Mouse (Mus musculus) spleen, embryonic (tissue): Measurements from ENCODE around the gene Gtpbp8.

ENCODE experiments used
- CTCF ChIA-PET: fragments of 350-600 bp; sonication (Branson Sonifier 250); formaldehyde crosslinking; loops from one replicate; lab custom pipeline; 2022; lab: Charles Lee

Gtpbp8 gene

GRCm38 (mm10) chr16:44725286-44726223 is 20.6 kb downstream of the Gtpbp8 start:
- CTCF ChIA-PET = interaction anchor here (0.7 to 1.4 kb wide), 3 partner anchors 8 to 746 kb away, joined by 3 to 4 read pairs (median 4); no protein-coding TSS in a partner anchor

- CTCF ChIA-PET = interaction anchor here (0.7 to 1.4 kb wide), 3 partner anchors 8 to 746 kb away, joined by 3 to 4 read pairs (median 4); no protein-coding TSS in a partner anchor
These were observed 21.3 kb downstream of the Gtpbp8 start for GRCm38 (mm10) chr16:44724847-44725246.

GRCm38 (mm10) chr16:44724083-44724787 is 21.9 kb downstream of the Gtpbp8 start, which contains the start of gene Nepro:
Gene Nepro, plus strand, starts transcription at chr16:44724301.
- CTCF ChIA-PET = no interaction called here

GRCm38 (mm10) chr16:44722666-44723065 is 23.5 kb downstream of the Gtpbp8 start:
- CTCF ChIA-PET = interaction anchor here (0.6 kb wide), 1 partner anchor 143 kb away, joined by 6 read pairs; no protein-coding TSS in a partner anchor

GRCm38 (mm10) chr16:44720518-44720917 is 25.6 kb downstream of the Gtpbp8 start:
- CTCF ChIA-PET = no interaction called here

DNA sequence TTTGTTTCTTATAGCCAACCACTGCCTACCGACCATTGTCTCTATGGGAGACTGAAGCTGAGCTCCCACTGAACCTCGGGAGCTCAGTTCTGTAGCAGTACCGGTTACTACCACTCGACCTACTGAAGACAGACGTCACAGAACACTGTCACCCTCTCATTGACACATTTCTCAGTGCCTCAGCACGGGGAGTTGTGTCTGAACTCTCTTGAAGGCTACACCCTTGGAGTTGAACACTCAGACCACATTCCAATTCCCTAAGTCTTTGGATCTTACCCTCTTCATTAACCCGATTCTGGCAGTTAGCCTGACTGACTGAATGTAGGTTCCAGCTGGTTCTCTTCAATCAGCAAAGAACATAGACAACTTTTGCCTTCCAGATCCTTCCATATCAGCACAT is 26.8 kb downstream of the Gtpbp8 start:
- CTCF ChIA-PET = no interaction called here

- CTCF ChIA-PET = no interaction called here
These were observed 28.3 kb downstream of the Gtpbp8 start for GRCm38 (mm10) chr16:44717838-44718237.

- CTCF ChIA-PET = interaction anchor here (0.7 kb wide), 1 partner anchor 8 kb away, joined by 4 read pairs; no protein-coding TSS in a partner anchor
These were observed 29.0 kb downstream of the Gtpbp8 start for GRCm38 (mm10) chr16:44717141-44717634.

GRCm38 (mm10) chr16:44716305-44717140 is 29.6 kb downstream of the Gtpbp8 start:
- CTCF ChIA-PET = interaction anchor here (0.7 kb wide), 1 partner anchor 9 kb away, joined by 4 read pairs; no protein-coding TSS in a partner anchor

GRCm38 (mm10) chr16:44703458-44703857 is 42.7 kb downstream of the Gtpbp8 start:
- CTCF ChIA-PET = no interaction called here

DNA sequence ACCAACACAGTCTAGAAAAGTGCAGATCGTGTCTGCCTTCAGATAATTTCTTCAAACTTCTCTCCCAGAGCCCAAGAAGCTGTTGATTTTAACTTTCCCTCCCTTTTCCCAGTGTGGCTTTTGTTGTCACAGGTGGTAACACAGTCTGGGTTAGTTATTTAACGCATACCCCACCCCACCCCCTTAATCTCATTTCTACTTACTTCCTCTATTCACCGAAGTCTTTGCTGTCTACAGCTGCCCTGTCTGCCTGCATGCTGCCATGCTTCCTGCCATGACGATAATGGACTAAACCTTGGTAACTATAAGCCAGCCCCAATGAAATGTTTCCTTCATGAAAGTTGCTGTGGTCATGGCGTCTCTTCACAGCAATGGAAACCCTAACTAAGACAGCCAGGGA is 43.9 kb downstream of the Gtpbp8 start:
- CTCF ChIA-PET = no interaction called here

DNA sequence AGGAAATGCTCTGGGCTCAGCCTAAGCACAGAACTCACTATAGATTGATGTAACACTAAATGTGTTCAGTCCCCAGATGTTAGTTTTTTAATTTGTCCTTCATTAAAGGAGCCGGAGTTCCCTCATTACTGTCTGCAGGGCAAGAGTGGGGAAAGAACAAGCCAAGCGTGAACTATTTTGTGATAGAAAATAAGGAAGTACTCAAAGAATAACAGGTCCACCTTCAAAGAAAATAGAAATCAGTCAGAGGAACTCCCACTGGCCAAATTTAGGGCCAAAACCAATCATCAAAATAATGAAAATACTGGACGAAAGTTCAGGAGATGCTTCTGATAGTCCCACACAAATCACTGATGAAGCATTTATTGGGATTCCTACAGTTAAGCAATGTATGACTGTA is 45.0 kb downstream of the Gtpbp8 start:
- CTCF ChIA-PET = no interaction called here

GRCm38 (mm10) chr16:44697473-44698205 is 48.5 kb downstream of the Gtpbp8 start:
- CTCF ChIA-PET = no interaction called here

DNA sequence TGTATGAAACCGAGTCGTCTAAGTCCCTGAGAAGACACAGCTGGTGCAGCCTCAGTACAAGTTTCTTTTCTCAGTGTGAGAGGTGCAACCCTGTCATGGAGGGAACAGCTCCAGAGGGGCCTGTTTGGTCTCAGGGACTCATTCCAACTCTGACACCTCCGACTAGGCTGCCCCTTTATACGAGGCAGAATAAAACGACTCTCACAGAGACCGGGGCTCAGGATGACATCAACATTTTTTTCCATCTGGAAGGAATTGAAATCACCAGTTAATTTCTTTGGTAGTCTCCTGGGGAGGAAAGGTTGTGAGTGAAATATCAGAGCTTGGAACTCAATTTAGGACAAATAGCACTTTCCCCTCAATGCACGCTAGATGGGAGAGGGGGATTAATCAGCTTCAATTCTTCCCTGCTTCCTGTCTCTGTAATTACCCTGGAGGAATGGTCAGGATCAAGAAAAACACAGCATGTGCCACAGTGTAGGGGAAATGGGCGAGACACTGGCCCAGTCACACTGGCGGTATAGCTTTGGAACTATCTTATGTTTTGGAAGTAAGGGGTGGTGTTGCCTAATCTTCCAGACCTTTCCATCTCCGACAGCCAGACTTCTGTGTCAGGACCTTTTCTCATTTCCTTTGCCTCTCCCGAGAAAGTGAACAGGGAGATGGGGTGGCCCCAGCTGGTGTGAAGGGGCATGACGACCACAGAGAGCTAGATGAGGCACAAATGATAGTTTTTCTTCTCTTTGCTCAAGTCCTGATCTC is 50.1 kb downstream of the Gtpbp8 start:
- CTCF ChIA-PET = no interaction called here

GRCm38 (mm10) chr16:44695214-44695858 is 50.8 kb downstream of the Gtpbp8 start:
- CTCF ChIA-PET = no interaction called here

DNA sequence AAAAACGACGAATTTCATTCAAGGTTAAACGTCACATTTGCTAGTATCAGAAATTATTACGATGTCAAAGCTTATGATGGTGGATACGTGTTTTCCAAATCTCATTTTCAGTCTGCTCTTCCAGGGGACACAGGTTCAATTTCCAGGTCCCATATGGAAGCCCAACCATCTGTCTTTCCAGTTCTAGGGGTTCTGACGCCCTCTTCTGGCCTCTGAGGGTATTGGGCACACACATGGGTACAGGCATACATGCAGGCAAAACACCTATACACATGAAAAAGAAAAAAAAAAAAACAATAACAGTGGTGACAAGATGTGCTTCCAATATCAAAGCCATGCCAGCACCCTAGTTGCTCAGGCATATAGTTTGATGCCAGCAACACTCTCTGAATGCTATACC is 52.5 kb downstream of the Gtpbp8 start:
- CTCF ChIA-PET = no interaction called here

GRCm38 (mm10) chr16:44692541-44692940 is 53.6 kb downstream of the Gtpbp8 start:
- CTCF ChIA-PET = no interaction called here

GRCm38 (mm10) chr16:44691561-44692141 is 54.5 kb downstream of the Gtpbp8 start:
- CTCF ChIA-PET = no interaction called here

DNA sequence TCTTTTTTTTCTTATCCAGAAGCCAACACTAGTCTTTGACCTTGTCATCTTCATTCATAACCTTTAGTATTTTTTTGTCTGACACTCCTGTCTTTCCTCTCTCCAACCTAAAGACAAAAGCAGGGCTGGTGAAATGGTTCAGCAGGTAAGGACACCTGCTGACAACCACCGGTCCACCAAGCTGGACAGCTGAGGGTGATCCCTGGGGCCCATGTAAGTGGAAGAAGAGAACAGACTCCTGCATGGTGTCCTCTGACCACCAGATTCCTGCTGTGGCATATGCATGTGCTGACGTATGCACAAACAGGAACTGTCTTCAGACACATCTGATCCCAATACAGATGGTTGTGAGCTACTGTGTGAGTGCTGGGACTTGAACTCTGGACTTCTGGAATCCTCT is 55.1 kb downstream of the Gtpbp8 start:
- CTCF ChIA-PET = no interaction called here
